Mouse (Mus musculus): ENCODE data around the gene Fam196b. TPM values are rescaled to one million over a fixed set of nuclear protein-coding genes. Genes with fewer than 3 reads are reported as not detected.

The Fam196b gene
- polyA plus RNA-seq (2016; fragmentation: Nextera tagmentation; extraction: Ambion mirVana): 0.07 and 0.10 TPM in 2 replicates

DNA sequence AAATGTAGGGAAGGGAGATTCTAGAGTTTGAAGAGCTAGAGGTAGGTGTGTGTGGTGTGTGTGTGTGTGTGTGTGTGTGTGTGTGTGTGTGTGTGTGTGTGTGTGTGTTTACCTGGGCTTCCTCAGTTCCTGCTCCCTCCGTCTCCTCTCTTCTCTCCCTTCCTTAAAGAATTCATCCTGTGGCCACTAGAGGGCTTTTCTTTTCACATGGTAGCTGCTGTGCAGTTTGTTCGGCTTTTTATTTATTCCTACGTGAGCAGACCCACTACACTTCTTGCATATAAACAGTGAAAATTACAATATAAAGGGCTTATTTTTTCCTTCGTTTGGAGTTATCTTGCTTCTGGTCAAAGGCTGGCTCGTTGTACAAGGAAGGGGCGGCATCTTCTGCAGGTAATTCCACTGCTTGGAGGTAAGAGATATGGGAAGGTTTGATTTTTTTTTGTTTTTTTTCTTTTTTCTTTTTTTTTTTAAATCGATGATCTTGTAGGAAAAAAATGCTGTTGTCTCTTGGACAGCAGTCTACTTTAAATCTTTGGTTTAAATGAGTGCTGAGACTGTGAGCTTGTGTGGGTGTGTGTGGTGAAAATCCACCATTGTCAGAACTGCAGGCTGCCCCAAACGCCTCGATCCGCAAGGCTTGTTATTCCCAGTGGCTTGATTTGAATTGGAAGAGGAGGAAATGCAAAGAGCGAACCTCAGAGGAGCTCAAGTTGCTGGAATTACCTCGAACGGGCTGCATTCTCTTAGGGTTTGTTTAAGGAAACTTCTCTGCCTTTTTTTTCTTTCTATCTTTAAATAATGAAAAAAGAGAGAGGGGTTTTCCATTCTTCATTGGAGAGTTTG lies at the start of gene Fam196b:
TSS of gene Fam196b (plus strand) at position 289 of the 846 bp plus-strand sequence.
- no peak within 1 kb of the TSS for H3K27ac ChIP-seq
- no peaks in the 10 kb centered on the region for H3K27me3 ChIP-seq (replicated peaks)
- peak within 1 kb of the TSS; percentile 31 for H3K4me2 ChIP-seq
- ATAC-seq: no peak
- no peaks in the 10 kb centered on the region for H3K36me3 ChIP-seq
- peaks cover 12% of the 10 kb centered on the region for H3K4me1 ChIP-seq
- H3K9ac ChIP-seq: no peak within 1 kb of the TSS
- 31% methylated on average over 13 of the region's 13 CpGs for WGBS (ENCODE audit: insufficient replicate concordance)
- no peaks in the 10 kb centered on the region for H3K9me3 ChIP-seq (replicated peaks)
- no peak within 1 kb of the TSS for H3K4me3 ChIP-seq

DNA sequence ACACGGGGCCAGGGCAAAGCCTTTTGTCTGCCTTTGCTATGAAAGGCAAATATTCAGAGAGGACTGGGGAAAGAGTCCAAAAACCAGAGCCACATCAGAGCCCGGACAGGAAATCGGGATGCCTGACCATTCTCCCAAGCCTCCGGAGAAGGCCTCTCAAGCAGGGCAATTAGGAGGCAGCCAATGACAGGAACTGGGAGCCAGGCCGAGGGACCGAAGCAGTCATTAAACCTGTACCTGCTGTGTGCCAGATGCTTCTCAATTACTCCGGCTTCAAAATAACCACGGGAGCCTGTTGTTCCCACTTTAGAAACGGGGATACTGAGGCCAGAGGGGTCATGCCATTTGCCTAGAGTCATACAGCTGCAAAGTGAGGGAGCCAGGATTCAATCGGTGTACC lies 42.6 kb upstream of the Fam196b start:
- 73% methylated on average over 10 of the region's 10 CpGs for WGBS (ENCODE audit: insufficient replicate concordance)
- no peak overlapping the region for H3K4me2 ChIP-seq
- no peaks in the 10 kb centered on the region for H3K27me3 ChIP-seq (replicated peaks)
- H3K9me3 ChIP-seq (replicated peaks): no peaks in the 10 kb centered on the region
- no peaks in the 10 kb centered on the region for H3K4me1 ChIP-seq
- no peak for ATAC-seq
- H3K4me3 ChIP-seq: no peak overlapping the region
- no peak overlapping the region for H3K27ac ChIP-seq
- H3K36me3 ChIP-seq: no peaks in the 10 kb centered on the region
- H3K9ac ChIP-seq: no peak overlapping the region

DNA sequence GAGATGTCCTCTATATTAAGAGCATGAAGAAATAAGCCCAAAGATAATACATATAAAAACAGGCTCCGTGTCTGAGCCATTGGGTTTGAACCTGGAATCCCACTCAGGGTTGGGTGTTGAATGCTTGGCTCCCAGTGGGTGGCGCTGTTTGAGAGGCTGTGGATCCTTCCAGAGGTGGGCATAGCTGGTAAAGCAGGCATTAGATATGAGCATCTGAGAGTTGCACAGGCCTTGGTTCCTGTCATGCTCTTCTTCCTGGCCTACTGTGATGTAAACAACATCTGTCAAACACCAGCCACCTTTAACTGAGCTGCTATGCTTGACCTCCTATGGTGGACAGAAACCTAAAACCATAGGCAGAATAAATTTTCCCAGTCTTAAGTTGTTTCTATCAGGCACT lies 38.7 kb upstream of the Fam196b start:
- H3K9me3 ChIP-seq (replicated peaks): no peaks in the 10 kb centered on the region
- no peaks in the 10 kb centered on the region for H3K4me1 ChIP-seq
- WGBS (ENCODE audit: insufficient replicate concordance): 41% methylated on average over 2 of the region's 2 CpGs
- H3K27ac ChIP-seq: no peak overlapping the region
- H3K9ac ChIP-seq: no peak overlapping the region
- no peaks in the 10 kb centered on the region for H3K36me3 ChIP-seq
- no peak overlapping the region for H3K4me3 ChIP-seq
- no peak for ATAC-seq
- no peaks in the 10 kb centered on the region for H3K27me3 ChIP-seq (replicated peaks)
- H3K4me2 ChIP-seq: no peak overlapping the region

DNA sequence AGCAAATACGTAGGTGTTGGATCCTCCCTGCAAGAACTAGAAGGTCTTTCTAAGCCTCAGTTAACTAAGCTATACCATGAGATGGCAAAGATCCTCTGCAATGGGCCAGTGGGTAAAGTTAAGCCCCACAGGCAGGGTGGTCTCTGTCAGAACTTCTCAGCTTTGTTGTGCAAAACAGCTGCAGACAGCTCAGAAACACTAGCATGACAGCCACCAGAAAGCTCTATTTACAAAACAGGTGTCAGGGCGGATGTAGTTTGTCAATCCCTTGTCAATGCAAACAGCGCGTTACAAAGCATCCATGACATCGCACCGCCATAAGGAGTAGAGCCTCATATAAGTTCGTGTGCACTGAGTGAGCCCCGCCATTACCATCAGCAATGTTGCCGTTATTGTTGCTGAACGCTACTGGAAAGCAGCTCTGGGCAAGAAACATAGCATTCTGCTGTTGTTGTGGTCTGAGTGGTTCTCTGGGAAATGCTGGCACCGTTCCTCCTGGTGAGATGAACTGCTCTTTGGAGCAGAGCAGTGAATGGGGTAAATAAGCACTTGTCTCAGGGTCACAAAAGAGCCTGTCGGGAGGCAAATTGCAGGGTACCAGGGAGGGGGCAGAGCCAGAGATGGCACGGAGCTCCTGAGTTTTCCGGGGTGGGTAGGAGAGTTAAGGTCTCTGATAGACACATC lies 38.1 kb upstream of the Fam196b start:
- H3K4me3 ChIP-seq: no peak overlapping the region
- H3K27ac ChIP-seq: no peak overlapping the region
- H3K4me1 ChIP-seq: no peaks in the 10 kb centered on the region
- H3K36me3 ChIP-seq: no peaks in the 10 kb centered on the region
- H3K27me3 ChIP-seq (replicated peaks): no peaks in the 10 kb centered on the region
- H3K9me3 ChIP-seq (replicated peaks): no peaks in the 10 kb centered on the region
- no peak for ATAC-seq
- no peak overlapping the region for H3K4me2 ChIP-seq
- 75% methylated on average over 14 of the region's 14 CpGs for WGBS (ENCODE audit: insufficient replicate concordance)
- no peak overlapping the region for H3K9ac ChIP-seq

DNA sequence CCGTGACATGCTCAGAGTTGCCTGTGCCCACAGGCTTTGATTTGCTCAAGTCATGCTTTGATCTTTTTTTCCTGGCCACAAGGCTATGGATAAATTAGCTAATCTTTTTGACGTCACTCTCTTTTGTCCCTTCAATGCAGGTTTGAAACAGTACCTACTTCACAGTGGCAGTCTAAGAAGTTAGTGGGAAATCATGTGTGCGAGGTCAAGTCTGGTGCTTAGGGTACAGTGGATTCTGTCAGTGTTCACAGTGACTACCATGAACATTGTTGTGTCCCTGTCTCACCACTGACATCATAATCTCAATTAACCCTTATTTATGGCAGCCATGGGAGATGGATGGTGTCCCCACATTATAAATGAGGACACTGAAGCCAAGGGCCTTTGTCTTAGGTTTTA lies 37.6 kb upstream of the Fam196b start:
- 62% methylated on average over 3 of the region's 3 CpGs for WGBS (ENCODE audit: insufficient replicate concordance)
- H3K27me3 ChIP-seq (replicated peaks): no peaks in the 10 kb centered on the region
- H3K27ac ChIP-seq: no peak overlapping the region
- no peaks in the 10 kb centered on the region for H3K4me1 ChIP-seq
- no peaks in the 10 kb centered on the region for H3K36me3 ChIP-seq
- no peak for ATAC-seq
- no peak overlapping the region for H3K9ac ChIP-seq
- H3K4me3 ChIP-seq: no peak overlapping the region
- H3K9me3 ChIP-seq (replicated peaks): no peaks in the 10 kb centered on the region
- H3K4me2 ChIP-seq: no peak overlapping the region

DNA sequence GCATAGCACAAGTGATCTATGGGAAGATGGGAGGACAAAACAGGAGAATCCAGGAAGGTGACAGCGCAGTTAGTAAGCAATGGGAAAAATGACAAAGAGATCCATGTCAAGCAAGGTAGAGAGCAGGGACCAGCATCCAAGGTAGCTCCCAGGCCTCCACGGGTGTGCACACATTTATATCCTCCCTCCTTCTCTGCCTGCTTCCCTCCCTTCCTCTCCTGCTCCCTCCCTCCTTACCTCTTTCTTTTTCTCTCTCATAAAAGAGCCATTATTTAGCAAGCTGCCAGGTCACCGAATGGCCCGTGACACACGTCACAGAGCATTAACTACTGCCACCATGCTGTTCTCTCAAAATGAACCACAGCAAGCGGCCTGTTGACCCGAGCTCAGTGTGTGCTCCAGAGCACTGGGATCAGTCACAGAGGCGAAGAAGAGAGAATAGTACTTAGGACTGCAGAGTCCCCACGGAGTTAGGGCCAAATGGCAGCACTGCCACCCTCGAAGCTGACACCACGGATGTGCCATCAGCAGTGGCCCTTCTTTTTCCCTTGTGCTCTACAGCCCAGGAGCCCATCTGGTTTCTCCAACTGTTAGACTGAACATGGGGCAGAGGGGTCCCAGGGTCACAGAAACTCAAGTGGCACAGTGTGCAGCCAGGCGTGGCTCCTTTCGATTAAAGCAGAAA lies 30.4 kb upstream of the Fam196b start:
- no peaks in the 10 kb centered on the region for H3K36me3 ChIP-seq
- H3K4me1 ChIP-seq: no peaks in the 10 kb centered on the region
- 58% methylated on average over 13 of the region's 13 CpGs for WGBS (ENCODE audit: insufficient replicate concordance)
- H3K27ac ChIP-seq: no peak overlapping the region
- H3K4me3 ChIP-seq: no peak overlapping the region
- H3K9me3 ChIP-seq (replicated peaks): no peaks in the 10 kb centered on the region
- no peak for ATAC-seq
- no peak overlapping the region for H3K9ac ChIP-seq
- no peaks in the 10 kb centered on the region for H3K27me3 ChIP-seq (replicated peaks)
- no peak overlapping the region for H3K4me2 ChIP-seq

DNA sequence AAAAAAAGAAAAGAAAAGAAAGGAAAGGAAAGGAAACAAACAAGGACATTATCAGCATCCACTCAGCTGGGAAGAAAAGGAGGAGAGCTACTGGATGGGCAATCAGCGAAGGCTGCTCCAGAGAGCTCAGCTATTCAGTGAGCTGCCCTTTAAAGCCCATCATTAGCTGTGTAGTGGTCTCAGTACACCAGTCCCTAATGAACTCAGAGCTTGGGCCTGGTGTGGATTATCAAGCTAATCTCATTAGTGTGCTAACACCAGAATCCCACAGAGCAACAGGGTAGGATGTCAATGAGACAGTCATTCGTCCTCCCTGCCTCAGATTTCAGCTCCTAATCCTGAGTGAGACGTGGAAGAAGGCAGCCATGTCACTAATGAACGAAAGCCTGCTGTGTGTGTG lies 24.4 kb upstream of the Fam196b start:
- 62% methylated on average over 4 of the region's 4 CpGs for WGBS (ENCODE audit: insufficient replicate concordance)
- no peak for ATAC-seq

DNA sequence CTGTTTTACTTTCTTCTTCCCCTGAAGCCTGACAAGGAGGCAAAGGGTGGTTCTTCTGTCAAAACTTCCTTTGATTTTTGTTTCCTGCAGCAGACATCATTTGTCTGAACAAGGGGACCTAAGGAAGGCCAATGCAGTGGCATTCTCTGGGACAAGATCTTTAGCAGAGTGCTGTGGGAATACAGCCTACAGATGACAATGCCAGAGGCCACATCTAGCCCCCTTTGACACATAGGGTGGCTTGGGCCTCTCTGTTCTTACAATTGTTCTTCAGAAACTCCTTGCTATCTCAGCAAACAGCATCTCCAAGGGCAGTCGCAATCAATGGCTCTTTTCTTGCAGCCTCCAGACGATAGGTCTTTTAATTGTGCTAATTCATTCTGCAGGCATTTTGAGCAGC lies 23.9 kb upstream of the Fam196b start:
- no peak for ATAC-seq
- Histone ChIP-seq H3K4me3 (no peak overlapping the region), H3K27ac (no peak overlapping the region), H3K9ac (no peak overlapping the region), H3K36me3 (no peaks in the 10 kb centered on the region), H3K27me3 (replicated peaks) (no peaks in the 10 kb centered on the region), H3K4me1 (no peaks in the 10 kb centered on the region), H3K9me3 (replicated peaks) (no peaks in the 10 kb centered on the region), H3K4me2 (no peak overlapping the region)
- WGBS (ENCODE audit: insufficient replicate concordance): 57% methylated on average over 2 of the region's 2 CpGs

More for the DNA sequence above, 24.4 kb upstream of the Fam196b start:
- Histone ChIP-seq H3K36me3 (no peaks in the 10 kb centered on the region), H3K9me3 (replicated peaks) (no peaks in the 10 kb centered on the region), H3K4me3 (no peak overlapping the region), H3K27me3 (replicated peaks) (no peaks in the 10 kb centered on the region), H3K9ac (no peak overlapping the region), H3K27ac (no peak overlapping the region), H3K4me2 (no peak overlapping the region), H3K4me1 (no peaks in the 10 kb centered on the region)

DNA sequence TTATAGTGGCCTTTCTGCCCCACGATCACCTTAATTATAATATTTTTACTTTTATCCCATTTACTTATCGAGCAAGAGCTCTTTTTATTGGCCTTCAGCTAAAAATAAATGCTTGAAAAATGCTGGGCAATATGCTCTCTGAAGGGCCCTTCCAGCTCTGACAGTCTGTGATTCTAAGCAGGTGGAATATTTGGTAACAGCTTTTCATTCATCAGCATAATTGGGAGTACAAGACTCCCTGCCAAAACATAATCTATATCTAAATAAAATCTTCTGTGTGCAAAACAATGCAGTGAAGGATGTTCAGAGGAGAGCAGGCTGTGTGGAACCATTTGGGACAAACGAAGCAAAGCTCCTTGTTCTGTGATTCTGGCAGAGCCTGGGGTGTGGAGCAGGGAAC lies 23.3 kb upstream of the Fam196b start:
- no peak for ATAC-seq
- H3K4me2 ChIP-seq: no peak overlapping the region
- no peaks in the 10 kb centered on the region for H3K9me3 ChIP-seq (replicated peaks)
- H3K4me3 ChIP-seq: no peak overlapping the region
- no peak overlapping the region for H3K9ac ChIP-seq
- H3K27ac ChIP-seq: no peak overlapping the region
- no peaks in the 10 kb centered on the region for H3K4me1 ChIP-seq
- H3K27me3 ChIP-seq (replicated peaks): no peaks in the 10 kb centered on the region
- 64% methylated on average over 3 of the region's 3 CpGs for WGBS (ENCODE audit: insufficient replicate concordance)
- no peaks in the 10 kb centered on the region for H3K36me3 ChIP-seq

DNA sequence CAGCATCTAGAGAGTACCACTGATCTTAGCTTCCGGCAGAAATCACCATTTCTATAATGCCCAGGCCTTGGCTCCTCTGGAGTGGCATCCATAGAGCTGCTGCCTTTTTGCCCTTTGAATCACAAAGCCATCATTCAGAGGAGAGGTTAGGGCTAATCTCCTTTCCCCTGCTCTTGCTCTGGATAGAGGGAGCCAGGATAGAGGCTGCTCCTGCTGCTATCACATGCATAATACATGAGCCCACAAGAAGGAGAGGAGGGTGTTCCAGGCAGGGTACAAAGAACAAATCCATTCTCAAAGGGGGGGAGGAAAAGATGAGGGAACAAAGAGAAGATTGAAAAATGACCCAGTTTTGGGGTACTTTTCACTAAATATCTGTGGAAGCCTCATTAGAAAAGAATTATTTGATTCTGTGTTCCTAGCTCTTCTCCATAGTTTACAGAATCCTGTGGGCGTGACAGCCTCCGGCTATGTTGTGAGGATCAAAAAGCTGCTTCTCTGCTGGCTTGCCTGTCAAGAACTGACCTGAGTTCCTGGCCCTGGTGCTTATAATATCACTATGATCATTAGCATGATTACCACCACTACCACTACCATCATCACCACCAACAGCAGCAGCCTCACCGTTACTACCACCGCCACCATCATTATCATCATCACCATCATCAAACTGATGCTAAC lies 16.8 kb upstream of the Fam196b start:
- no peaks in the 10 kb centered on the region for H3K9me3 ChIP-seq (replicated peaks)
- no peak overlapping the region for H3K4me2 ChIP-seq
- peaks cover 14% of the 10 kb centered on the region; the same call in 1 of the 2 replicates for H3K4me1 ChIP-seq
- H3K4me3 ChIP-seq: no peak overlapping the region
- no peaks in the 10 kb centered on the region for H3K27me3 ChIP-seq (replicated peaks)
- no peak overlapping the region for H3K9ac ChIP-seq
- 83% methylated on average over 5 of the region's 5 CpGs for WGBS (ENCODE audit: insufficient replicate concordance)
- ATAC-seq: no peak
- H3K36me3 ChIP-seq: no peaks in the 10 kb centered on the region
- no peak overlapping the region for H3K27ac ChIP-seq

DNA sequence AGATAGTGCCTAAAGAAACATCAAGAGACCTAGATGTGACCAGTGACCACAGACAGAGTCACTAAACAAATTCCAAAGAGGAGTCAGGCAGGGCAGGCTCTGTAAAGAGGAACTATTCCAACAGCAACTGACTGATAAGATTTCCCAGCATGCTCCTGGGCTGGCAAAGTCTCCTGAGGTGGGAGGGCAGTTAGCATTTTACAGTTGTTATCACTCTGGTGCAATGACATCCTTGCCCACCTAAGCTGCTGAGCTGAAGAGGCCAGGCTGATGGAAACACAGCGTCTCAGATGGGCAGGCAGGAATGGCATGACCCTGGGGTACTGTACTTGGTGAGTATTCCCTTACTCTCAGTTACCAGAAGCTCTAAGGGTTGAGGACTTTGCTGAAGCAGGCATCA lies 15.1 kb upstream of the Fam196b start:
- no peak overlapping the region for H3K27ac ChIP-seq
- H3K36me3 ChIP-seq: no peaks in the 10 kb centered on the region
- H3K9me3 ChIP-seq (replicated peaks): no peaks in the 10 kb centered on the region
- no peak overlapping the region for H3K4me3 ChIP-seq
- H3K4me1 ChIP-seq: peaks cover 14% of the 10 kb centered on the region; the same call in 1 of the 2 replicates
- H3K27me3 ChIP-seq (replicated peaks): no peaks in the 10 kb centered on the region
- peak; percentile 73 for ATAC-seq
- no peak overlapping the region for H3K9ac ChIP-seq
- WGBS (ENCODE audit: insufficient replicate concordance): 39% methylated on average over 1 of the region's 1 CpGs
- no peak overlapping the region for H3K4me2 ChIP-seq

Data from liver, embryonic 12.5 days (tissue).